Mouse (Mus musculus) hindbrain, embryonic 13.5 days (tissue): ENCODE measurements around the gene Upp1. TPM values are rescaled to one million over a fixed set of nuclear protein-coding genes. Genes with fewer than 3 reads are reported as not detected.
A peak's percentile ranks its signal among the peaks of the same experiment; 100 is the strongest.

ENCODE experiments used
- ATAC-seq: fragments of 200-750 bp; cut with Nextera tagmentation; 2 replicates; pipeline ENCODE4 v1.8.0; 2017; ENCODE audit warnings: moderate TSS enrichment; ENCODE audit not compliant: low FRiP score
- H3K27ac ChIP-seq: fragments of 300-500 bp; sonication (generic); 2 replicates; pipeline ENCODE4 v1.5.1; 2015; ENCODE audit warnings: inconsistent platforms, mild to moderate bottlenecking, moderate library complexity
- H3K27me3 ChIP-seq: fragments of 300-500 bp; sonication (generic); 2 replicates; pipeline ENCODE4 v1.6.1; 2015; ENCODE audit warnings: mild to moderate bottlenecking, inconsistent platforms
- H3K36me3 ChIP-seq: fragments of 300-500 bp; sonication (generic); 2 replicates; pipeline ENCODE4 v1.6.1; 2015; ENCODE audit warnings: mild to moderate bottlenecking, inconsistent platforms
- H3K4me1 ChIP-seq: fragments of 300-500 bp; sonication (generic); replicated peaks from 2 replicates; pipeline ENCODE4 v1.6.1; 2015; ENCODE audit warnings: inconsistent platforms
- H3K4me2 ChIP-seq: fragments of 300-500 bp; sonication (generic); 2 replicates; pipeline ENCODE4 v1.6.1; 2015; ENCODE audit warnings: inconsistent platforms, mild to moderate bottlenecking, moderate library complexity
- H3K4me3 ChIP-seq: fragments of 300-500 bp; sonication (generic); 2 replicates; pipeline ENCODE4 v1.5.1; 2015; ENCODE audit warnings: mild to moderate bottlenecking, inconsistent platforms
- H3K9ac ChIP-seq: fragments of 300-500 bp; sonication (generic); 2 replicates; pipeline ENCODE4 v1.6.1; 2015; ENCODE audit warnings: mild to moderate bottlenecking, inconsistent platforms
- H3K9me3 ChIP-seq: fragments of 300-500 bp; sonication (generic); 2 replicates; pipeline ENCODE4 v1.6.1; 2016; ENCODE audit warnings: inconsistent platforms
- WGBS: fragments of 180-500 bp; shearing (Covaris S2); methylation state at CpG from one replicate; pipeline ENCODE4 v1.1.7; 2015; 5-methylcytosine and 5-hydroxymethylcytosine counted together
- polyA plus RNA-seq: library from polyadenylated mRNA; unstranded; fragments of >200 nt; fragmentation: Nextera tagmentation; extraction: Ambion mirVana; gene quantifications from 2 replicates; pipeline ENCODE4 v1.2.1, GENCODE M21; 2015

The Upp1 gene
- polyA plus RNA-seq, result 2.0 and 2.8 TPM in 2 replicates

DNA sequence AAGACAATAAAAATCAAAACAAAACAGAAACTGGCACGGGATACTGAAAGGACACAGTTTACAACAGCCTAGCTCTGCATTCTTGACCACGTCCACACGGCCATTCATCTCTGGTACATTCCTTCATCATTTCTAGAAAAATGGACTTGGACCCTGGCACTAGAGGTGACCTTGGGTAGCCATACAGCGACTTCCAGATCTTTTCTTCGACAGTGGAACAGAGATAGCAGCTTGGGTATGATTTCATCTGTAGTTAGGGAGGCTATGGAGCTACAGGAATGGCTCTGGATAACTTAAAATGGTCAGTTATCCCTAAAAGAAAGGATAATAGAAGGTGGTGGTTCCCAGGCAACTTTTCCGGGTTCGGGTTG, at the start of gene Upp1:
Gene Upp1, plus strand, starts transcription at position 54 of the 371 bp plus-strand sequence.
- H3K36me3 ChIP-seq, result no peaks in the 10 kb centered on the region
- H3K27me3 ChIP-seq, result peaks cover 64% of the 10 kb centered on the region
- H3K9ac ChIP-seq, result peak within 1 kb of the TSS; percentile 65
- peaks cover 28% of the 10 kb centered on the region for H3K4me1 ChIP-seq
- H3K9me3 ChIP-seq, result no peaks in the 10 kb centered on the region
- 1% methylated on average over 7 of the region's 7 CpGs for WGBS
- peak within 1 kb of the TSS; percentile 99 for H3K4me2 ChIP-seq
- H3K27ac ChIP-seq, result no peak within 1 kb of the TSS
- H3K4me3 ChIP-seq, result peak within 1 kb of the TSS; percentile 48
- peak; percentile 16 for ATAC-seq

DNA sequence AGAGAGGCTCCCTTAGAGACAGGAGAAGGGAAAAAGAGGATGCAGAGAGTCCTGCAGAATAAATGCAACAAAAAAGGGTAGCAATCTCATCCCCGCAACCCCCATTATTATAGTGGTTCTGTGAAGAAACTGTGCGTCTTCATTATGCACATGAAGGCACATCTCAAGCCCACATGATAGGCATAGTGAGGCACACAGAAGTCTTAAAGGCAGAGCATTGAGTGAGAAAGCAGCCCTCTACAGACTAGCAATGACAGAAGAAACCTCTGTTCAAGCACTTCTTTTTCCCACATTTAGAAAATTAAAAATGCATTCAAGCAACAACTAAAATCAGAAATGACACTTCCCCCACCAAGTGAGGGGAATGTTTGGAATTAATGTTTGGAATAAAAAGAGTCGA, 41.5 kb upstream of the Upp1 start:
- 81% methylated on average over 3 of the region's 3 CpGs for WGBS
- ATAC-seq, result no peak

DNA sequence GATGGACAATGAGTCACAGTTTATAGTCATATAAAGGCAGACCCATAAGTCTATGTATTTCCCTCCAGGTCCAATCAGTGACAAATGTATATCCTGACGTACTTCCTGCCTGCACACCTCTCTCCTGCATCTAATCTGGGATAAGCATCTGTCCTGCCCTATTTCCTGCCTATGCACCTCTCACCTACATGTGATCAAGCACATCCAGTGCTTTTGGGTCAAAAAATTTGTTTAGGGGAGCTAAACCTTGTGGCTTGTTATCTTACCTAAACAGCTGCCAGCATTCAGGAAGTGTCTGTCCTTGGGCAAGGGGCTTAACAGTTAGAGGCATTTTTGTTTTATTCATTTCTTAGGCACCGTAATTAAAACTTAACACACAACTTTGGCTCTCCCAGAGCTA, 4.7 kb upstream of the Upp1 start:
- no peak overlapping the region for H3K9ac ChIP-seq
- H3K9me3 ChIP-seq, result no peaks in the 10 kb centered on the region
- no peak overlapping the region for H3K4me3 ChIP-seq
- H3K4me1 ChIP-seq, result peaks cover 12% of the 10 kb centered on the region
- WGBS, result 86% methylated on average over 2 of the region's 2 CpGs
- peaks cover 38% of the 10 kb centered on the region for H3K27me3 ChIP-seq
- no peak for ATAC-seq
- H3K27ac ChIP-seq, result no peak overlapping the region
- H3K36me3 ChIP-seq, result no peaks in the 10 kb centered on the region
- no peak overlapping the region for H3K4me2 ChIP-seq

More for the DNA sequence above, 41.5 kb upstream of the Upp1 start:
- H3K4me2 ChIP-seq, result no peak overlapping the region
- H3K27ac ChIP-seq, result no peak overlapping the region
- H3K9me3 ChIP-seq, result no peaks in the 10 kb centered on the region
- H3K4me3 ChIP-seq, result no peak overlapping the region
- H3K4me1 ChIP-seq, result no peaks in the 10 kb centered on the region
- no peak overlapping the region for H3K9ac ChIP-seq
- no peaks in the 10 kb centered on the region for H3K27me3 ChIP-seq
- no peaks in the 10 kb centered on the region for H3K36me3 ChIP-seq

- no peak overlapping the region for H3K4me2 ChIP-seq
- H3K4me1 ChIP-seq, result peaks cover 28% of the 10 kb centered on the region
- peaks cover 58% of the 10 kb centered on the region for H3K27me3 ChIP-seq
- WGBS, result 17% methylated on average over 9 of the region's 9 CpGs
- no peak overlapping the region for H3K4me3 ChIP-seq
- H3K36me3 ChIP-seq, result no peaks in the 10 kb centered on the region
- ATAC-seq, result no peak
- H3K9me3 ChIP-seq, result no peaks in the 10 kb centered on the region
- H3K27ac ChIP-seq, result no peak overlapping the region
- H3K9ac ChIP-seq, result no peak overlapping the region
These were observed 2.4 kb upstream of the Upp1 start for GRCm38 (mm10) chr11:9115367-9116120.

DNA sequence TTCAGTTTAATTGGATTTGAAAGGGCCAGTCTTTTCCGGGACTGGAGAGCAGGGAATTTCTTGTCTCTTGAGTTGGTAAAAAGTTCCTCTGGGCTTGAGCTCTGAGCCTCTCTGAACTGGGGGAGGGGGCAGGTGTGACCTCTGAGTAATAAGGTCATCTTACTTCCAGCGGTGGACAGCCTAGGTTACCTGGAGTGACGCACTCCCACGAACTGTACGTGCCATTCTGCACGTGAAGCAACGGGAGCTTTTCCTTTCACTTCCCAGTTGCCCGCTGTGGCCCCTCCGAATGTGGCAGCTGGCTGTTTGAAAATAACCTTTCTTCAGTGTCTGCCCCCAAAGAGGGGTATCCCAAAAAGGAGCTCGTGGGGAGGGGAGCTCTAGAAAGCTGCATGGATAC, 1.8 kb upstream of the Upp1 start:
- H3K4me3 ChIP-seq, result no peak overlapping the region
- peaks cover 64% of the 10 kb centered on the region for H3K27me3 ChIP-seq
- H3K9ac ChIP-seq, result no peak overlapping the region
- H3K9me3 ChIP-seq, result no peaks in the 10 kb centered on the region
- H3K27ac ChIP-seq, result no peak overlapping the region
- no peak overlapping the region for H3K4me2 ChIP-seq
- H3K36me3 ChIP-seq, result no peaks in the 10 kb centered on the region
- ATAC-seq, result no peak
- WGBS, result 1% methylated on average over 10 of the region's 10 CpGs
- peaks cover 28% of the 10 kb centered on the region for H3K4me1 ChIP-seq

DNA sequence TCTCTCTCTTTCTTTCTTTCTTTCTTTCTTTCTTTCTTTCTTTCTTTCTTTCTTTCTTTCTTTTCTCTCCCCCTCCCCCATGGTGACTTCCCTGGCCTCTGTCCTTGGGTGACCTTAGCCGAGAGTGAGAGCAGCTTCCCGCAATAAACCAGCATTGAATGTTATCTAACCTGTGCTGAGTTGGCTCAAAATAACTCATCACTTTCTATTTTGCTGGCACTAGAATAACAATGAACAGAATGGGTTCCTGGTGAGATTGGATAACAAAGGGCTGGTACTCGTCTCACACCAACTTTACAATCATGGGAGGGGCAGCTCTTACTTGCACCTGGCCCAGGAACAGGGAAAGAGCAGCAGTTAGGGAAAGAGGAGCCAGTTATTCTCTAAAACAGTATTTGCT, 987 bp upstream of the Upp1 start:
- Histone ChIP-seq H3K4me3 (no peak overlapping the region), H3K4me2 (no peak overlapping the region), H3K36me3 (no peaks in the 10 kb centered on the region), H3K9ac (no peak overlapping the region), H3K4me1 (peaks cover 28% of the 10 kb centered on the region), H3K9me3 (no peaks in the 10 kb centered on the region), H3K27ac (no peak overlapping the region), H3K27me3 (peaks cover 64% of the 10 kb centered on the region)
- ATAC-seq, result no peak
- 7% methylated on average over 3 of the region's 3 CpGs for WGBS

- no peaks in the 10 kb centered on the region for H3K36me3 ChIP-seq
- peaks cover 28% of the 10 kb centered on the region for H3K4me1 ChIP-seq
- peak overlapping the region; percentile 99 for H3K4me2 ChIP-seq
- WGBS, result 4% methylated on average over 13 of the region's 13 CpGs
- no peaks in the 10 kb centered on the region for H3K9me3 ChIP-seq
- no peak overlapping the region for H3K27ac ChIP-seq
- peaks cover 64% of the 10 kb centered on the region for H3K27me3 ChIP-seq
- H3K9ac ChIP-seq, result no peak overlapping the region
- peak overlapping the region; percentile 48 for H3K4me3 ChIP-seq
- ATAC-seq, result peak; percentile 57
These were observed 399 bp upstream of the Upp1 start for GRCm38 (mm10) chr11:9117358-9118049.

- H3K27me3 ChIP-seq, result peaks cover 64% of the 10 kb centered on the region
- H3K9ac ChIP-seq, result peak overlapping the region; percentile 65
- peak; percentile 53 for ATAC-seq
- under 1% methylated on average over 40 of the region's 40 CpGs for WGBS
- H3K27ac ChIP-seq, result no peak overlapping the region
- H3K4me1 ChIP-seq, result peaks cover 28% of the 10 kb centered on the region
- H3K4me2 ChIP-seq, result peak overlapping the region; percentile 99
- no peaks in the 10 kb centered on the region for H3K36me3 ChIP-seq
- H3K9me3 ChIP-seq, result no peaks in the 10 kb centered on the region
- H3K4me3 ChIP-seq, result peak overlapping the region; percentile 48
These were observed 668 bp downstream of the Upp1 start for GRCm38 (mm10) chr11:9118421-9119121.

DNA sequence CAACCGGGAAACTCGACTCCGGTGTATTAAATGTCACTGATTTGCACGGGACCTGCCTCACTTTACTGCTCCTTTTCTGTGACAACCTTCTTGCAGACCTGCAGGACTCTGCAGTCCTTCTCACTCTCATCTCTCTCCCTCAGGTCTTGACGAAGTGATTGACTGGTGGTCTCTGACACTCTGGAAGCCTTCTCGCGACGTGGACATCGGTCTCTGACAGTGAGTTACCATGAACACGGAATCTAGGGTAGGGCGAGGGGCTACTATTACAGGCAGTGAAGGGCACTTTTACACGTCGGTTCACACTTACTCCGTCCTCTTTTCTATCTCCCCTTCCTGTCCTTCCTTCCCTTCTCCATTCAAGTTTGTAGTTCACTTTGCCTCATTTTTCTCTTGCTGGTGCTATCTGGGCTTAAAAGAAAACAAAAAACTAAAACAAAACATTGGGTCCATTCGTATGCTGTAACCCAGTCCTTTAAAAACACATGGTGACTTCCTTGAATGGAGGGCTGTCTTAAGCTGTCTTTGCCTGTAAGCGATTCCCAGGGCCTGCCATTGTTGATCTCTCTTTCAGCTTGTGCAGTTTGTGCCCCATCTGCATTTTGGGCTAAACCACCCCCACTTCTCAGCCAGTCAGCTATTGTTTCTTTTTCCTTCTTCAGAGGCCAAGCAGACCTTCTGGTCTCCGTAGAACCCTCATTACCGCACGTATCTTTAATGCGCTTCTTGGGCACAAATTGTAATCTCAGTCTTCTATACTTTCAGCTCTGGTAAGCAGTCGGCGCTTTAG, 1.5 kb downstream of the Upp1 start:
- H3K4me3 ChIP-seq, result peak overlapping the region; percentile 48
- WGBS, result 2% methylated on average over 22 of the region's 22 CpGs
- H3K9me3 ChIP-seq, result no peaks in the 10 kb centered on the region
- peaks cover 28% of the 10 kb centered on the region for H3K4me1 ChIP-seq
- H3K27me3 ChIP-seq, result peaks cover 59% of the 10 kb centered on the region
- ATAC-seq, result no peak
- H3K36me3 ChIP-seq, result no peaks in the 10 kb centered on the region
- peak overlapping the region; percentile 65; the same call in 1 of the 2 replicates for H3K9ac ChIP-seq
- H3K27ac ChIP-seq, result no peak overlapping the region
- H3K4me2 ChIP-seq, result peak overlapping the region; percentile 99

DNA sequence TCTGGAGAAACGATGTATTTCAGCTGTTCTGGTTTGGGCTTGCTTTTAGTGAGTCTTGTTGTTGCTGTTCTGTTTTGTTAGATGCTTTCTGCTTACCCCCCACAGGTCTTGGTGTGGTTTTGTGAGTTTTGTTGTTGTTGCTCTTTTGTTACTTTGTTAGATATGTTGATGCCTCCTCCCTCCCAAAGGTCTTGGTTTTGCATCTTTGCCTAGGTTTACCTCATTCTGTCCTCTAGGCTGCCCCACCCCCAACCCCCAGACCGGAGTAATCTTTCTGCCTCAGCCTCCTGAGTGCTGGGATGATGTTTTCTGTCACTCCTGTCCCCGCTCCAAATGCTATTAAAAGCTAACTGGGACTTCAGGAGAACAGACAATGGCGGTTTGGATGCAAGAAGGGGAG, 4.4 kb downstream of the Upp1 start:
- no peak for ATAC-seq

GRCm38 (mm10) chr11:9126373-9127107, 8.6 kb downstream of the Upp1 start:
- H3K4me3 ChIP-seq, result no peak overlapping the region
- H3K27ac ChIP-seq, result no peak overlapping the region
- H3K9ac ChIP-seq, result no peak overlapping the region
- no peaks in the 10 kb centered on the region for H3K9me3 ChIP-seq
- no peaks in the 10 kb centered on the region for H3K4me1 ChIP-seq
- no peaks in the 10 kb centered on the region for H3K36me3 ChIP-seq
- H3K27me3 ChIP-seq, result no peaks in the 10 kb centered on the region
- H3K4me2 ChIP-seq, result no peak overlapping the region
- no peak for ATAC-seq
- 80% methylated on average over 5 of the region's 5 CpGs for WGBS

More for the DNA sequence above, 4.4 kb downstream of the Upp1 start:
- Histone ChIP-seq H3K4me3 (no peak overlapping the region), H3K9ac (no peak overlapping the region), H3K36me3 (no peaks in the 10 kb centered on the region), H3K4me1 (peaks cover 25% of the 10 kb centered on the region), H3K9me3 (no peaks in the 10 kb centered on the region), H3K4me2 (no peak overlapping the region), H3K27ac (no peak overlapping the region), H3K27me3 (peaks cover 35% of the 10 kb centered on the region)
- WGBS, result 74% methylated on average over 4 of the region's 4 CpGs
